Mouse (Mus musculus) liver, adult 2 months (tissue): Measurements from ENCODE around the gene Nanp.

Experiments used
- CTCF ChIP-seq: fragments of 200-500 bp; IDR thresholded peaks from 2 replicates; pipeline ENCODE4 v1.5.1; 2011; ENCODE audit warnings: low read depth, low read length, control low read depth
- POLR2A ChIP-seq: fragments of 200-500 bp; IDR thresholded peaks from 2 replicates; pipeline ENCODE4 v1.6.1; 2011; ENCODE audit warnings: low read length, control low read depth; ENCODE audit not compliant: insufficient read depth; ENCODE audit errors: extremely low read depth

- TF ChIP-seq CTCF (no peak), POLR2A (no peak)
Measured at GRCm38 (mm10) chr2:151015316-151015715, 23.9 kb downstream of the Nanp start.
